Mouse (Mus musculus): ENCODE results near the gene Ess2. TPM values are rescaled to one million over a fixed set of nuclear protein-coding genes. Genes with fewer than 3 reads are reported as not detected.

The Ess2 gene
- 33.1 and 36.7 TPM in 2 replicates for total RNA-seq (2012; rRNA removed)
- total RNA-seq (2014; rRNA removed), result 31.1 and 31.4 TPM in 2 replicates
- 37.0 and 38.7 TPM in 2 replicates for polyA plus RNA-seq (2012; ENCODE audit: insufficient read length, low read depth)

- Histone ChIP-seq H3K9me3 (replicated peaks; ENCODE audit: low read length) (peaks cover 8% of the 10 kb centered on the region), H3K4me3 (replicated peaks in 1 of 3; ENCODE audit: low read depth in 2 of 3, low read length in 2 of 3, poor library complexity in 1 of 3) (peak within 1 kb of the TSS; percentile 73 to 90 (median 78)), H3K4me1 (ENCODE audit: control insufficient read depth in 1 of 2, insufficient read depth in 2 of 2) (peaks cover 4 to 9% of the 10 kb centered on the region in 2 experiments; a peak in 3 of 4 replicates), H3K9ac (ENCODE audit: insufficient read depth, low read depth) (peak within 1 kb of the TSS; percentile 74), H3K27ac (ENCODE audit: insufficient read depth, low read depth) (peak within 1 kb of the TSS; percentile 10; the same call in 1 of the 2 replicates), H3K27me3 (replicated peaks) (peaks cover 25% of the 10 kb centered on the region), H3K4me2 (ENCODE audit: insufficient read depth, low read depth, poor library complexity, severe bottlenecking) (peak within 1 kb of the TSS; percentile 80), H3K79me2 (replicated peaks; ENCODE audit: control insufficient read depth, extremely low read depth, insufficient read depth, poor library complexity, severe bottlenecking) (peaks cover 14% of the 10 kb centered on the region), H3K36me3 (replicated peaks in 1 of 2; ENCODE audit: control insufficient read depth in 1 of 2, insufficient read depth in 1 of 2, low read length in 1 of 2) (peaks cover 34 to 39% of the 10 kb centered on the region in 2 experiments)
- TF ChIP-seq ELF1 (IDR thresholded peaks at IDR 0.05; ENCODE audit: low read depth, low read length) (peak; percentile 91), JUN (IDR thresholded peaks at IDR 0.05; ENCODE audit: insufficient read depth, low read depth, low read length) (no peak), MYC (IDR thresholded peaks at IDR 0.05; ENCODE audit: low read depth, low read length) (peak; percentile 91), UBTF (IDR thresholded peaks at IDR 0.05; ENCODE audit: low read depth, low read length) (no peak), NELFE (IDR thresholded peaks at IDR 0.05; ENCODE audit: low read depth, low read length) (peak; percentile 87), BHLHE40 (IDR thresholded peaks at IDR 0.05; ENCODE audit: low read depth, low read length) (peak; percentile 39; the same call in 1 of the 2 replicates), ZMIZ1 (IDR thresholded peaks at IDR 0.05; ENCODE audit: low read depth, low read length) (0 out of 2 replicates have a peak, but pooled peaks have one; percentile 61), RAD21 (IDR thresholded peaks at IDR 0.05; ENCODE audit: low read depth, low read length) (peak; percentile 76), GABPA (IDR thresholded peaks at IDR 0.05; ENCODE audit: insufficient replicate concordance, low read depth, low read length) (peak; percentile 56; the same call in 1 of the 2 replicates), NRF1 (IDR thresholded peaks at IDR 0.05; ENCODE audit: low read depth, low read length) (peak; percentile 64), EP300 (IDR thresholded peaks at IDR 0.05; ENCODE audit: low read length) (no peak), IRF4 (IDR thresholded peaks at IDR 0.05; ENCODE audit: low read depth, low read length) (peak; percentile 76), KAT2A (IDR thresholded peaks at IDR 0.05; ENCODE audit: insufficient replicate concordance, low read length) (peak; percentile 94; the same call in 1 of the 2 replicates), SMC3 (IDR thresholded peaks at IDR 0.05; ENCODE audit: low read depth, low read length) (peak; percentile 82), POLR2A (IDR thresholded peaks at IDR 0.05; ENCODE audit: low read depth, low read length) (peak; percentile 92), PAX5 (IDR thresholded peaks at IDR 0.05; ENCODE audit: low read length) (no peak), MAFK (IDR thresholded peaks at IDR 0.05; ENCODE audit: insufficient replicate concordance, low read length) (no peak), SIN3A (IDR thresholded peaks at IDR 0.05; ENCODE audit: low read length) (peak; percentile 98), ETS1 (conservative IDR thresholded peaks at IDR 0.05; ENCODE audit: low read depth, low read length) (no peak; the same call in 1 of the 2 replicates), USF2 (conservative IDR thresholded peaks at IDR 0.05; ENCODE audit: low read depth, low read length) (no peak), HCFC1 (IDR thresholded peaks at IDR 0.05; ENCODE audit: low read depth, low read length) (peak; percentile 99), ZNF384 (IDR thresholded peaks at IDR 0.05; ENCODE audit: low read depth, low read length) (peak; percentile 100), TCF12 (IDR thresholded peaks at IDR 0.05; ENCODE audit: low read depth, low read length) (peak; percentile 64; the same call in 1 of the 2 replicates), USF1 (IDR thresholded peaks at IDR 0.05; ENCODE audit: low read depth, low read length) (no peak), MAZ (IDR thresholded peaks at IDR 0.05; ENCODE audit: low read depth, low read length) (peak; percentile 61; the same call in 1 of the 2 replicates), MAX (IDR thresholded peaks at IDR 0.05; ENCODE audit: low read length) (no peak; the same call in none of the 2 replicates), CHD2 (IDR thresholded peaks at IDR 0.05; ENCODE audit: low read length) (peak; percentile 87), ZC3H11A (IDR thresholded peaks at IDR 0.05; ENCODE audit: low read depth, low read length) (no peak), MEF2A (IDR thresholded peaks at IDR 0.05; ENCODE audit: borderline replicate concordance, low read depth, low read length) (peak; percentile 77), MXI1 (IDR thresholded peaks at IDR 0.05; ENCODE audit: low read depth, low read length) (peak; percentile 93), ZKSCAN1 (IDR thresholded peaks at IDR 0.05; ENCODE audit: borderline replicate concordance, low read depth, low read length) (no peak), POLR2AphosphoS2 (IDR thresholded peaks at IDR 0.05; ENCODE audit: low read depth, low read length) (peak; percentile 61; the same call in 1 of the 2 replicates), RCOR1 (conservative IDR thresholded peaks at IDR 0.05; ENCODE audit: low read depth, low read length) (0 out of 2 replicates have a peak, but pooled peaks have one; percentile 42), CTCF (conservative IDR thresholded peaks at IDR 0.05 in 1 of 2, IDR thresholded peaks at IDR 0.05 in 1 of 2; ENCODE audit: low read depth in 2 of 2, low read length in 2 of 2) (peak; percentile 66 to 96), JUND (conservative IDR thresholded peaks at IDR 0.05; ENCODE audit: low read depth, low read length) (peak; percentile 66), CHD1 (IDR thresholded peaks at IDR 0.05; ENCODE audit: low read depth, low read length) (no peak), E2F4 (IDR thresholded peaks at IDR 0.05; ENCODE audit: insufficient replicate concordance, low read depth, low read length) (no peak), TBP (conservative IDR thresholded peaks at IDR 0.05; ENCODE audit: low read depth, low read length) (peak; percentile 75)
- in situ Hi-C loops (cut with MboI; ENCODE audit: low pct_ligation_motif_present, low pct_unique_long_range_greater_than_20kb, low sequenced_read_pairs), result loop anchor here (5.0 kb wide), 2 partner anchors 76 to 126 kb away; no protein-coding TSS in a partner anchor
- DNase-seq (ENCODE audit: extremely low read depth), result peak; percentile 99
- dilution Hi-C loops (cut with MboI; ENCODE audit: extremely low pct_ligation_motif_present, extremely low pct_unique_long_range_greater_than_20kb, low sequenced_read_pairs), result no loop called here
These were observed at the start of gene Ess2 for GRCm38 (mm10) chr16:17911052-17911595. Gene Ess2, minus strand, starts transcription at chr16:17911348.

Data from CH12.LX (cell line).